15 mouse cellular contexts compared by ENCODE assay signal in genomic region chr2:63574008-63574703, GRCm38 (mm10).
A peak's percentile ranks its signal among the peaks of the same experiment; 100 is the strongest.
DNase-seq lines count a peak whose midpoint lies in the region; ATAC-seq and TF ChIP-seq lines count a peak whose summit lies in the region.
"Had no signal": no experiment of that assay in that cellular context is flagged by ENCODE, and none has a peak within 500 bp of the region (broad histone marks: within the 10 kb centered on the region; RNA-seq: fewer than 3 reads in every experiment).

No protein-coding gene starts in this region.

- no peaks in the 10 kb centered on the region for H3K27me3 ChIP-seq in lung, embryonic 14.5 days (ENCODE audit: insufficient read depth, low read length)
- no peaks in the 10 kb centered on the region for H3K27me3 ChIP-seq in forebrain, embryonic 10.5 days (ENCODE audit: poor library complexity, severe bottlenecking)
- H3K27me3 ChIP-seq in hindbrain, embryonic 14.5 days (ENCODE audit: control insufficient read depth, insufficient read depth, low read length): no peaks in the 10 kb centered on the region
- H3K27me3 ChIP-seq: heart, embryonic 15.5 days; limb, embryonic 15.5 days; lung, embryonic 15.5 days had no signal

- no peak overlapping the region for H3K27ac ChIP-seq in lung, embryonic 14.5 days (ENCODE audit: low read depth)
- H3K27ac ChIP-seq in forebrain, embryonic 10.5 days: peak overlapping the region; percentile 76
- no peak overlapping the region for H3K27ac ChIP-seq in hindbrain, embryonic 14.5 days
- H3K27ac ChIP-seq: heart, embryonic 15.5 days; limb, embryonic 15.5 days; lung, embryonic 15.5 days had no signal

- ATAC-seq in lung, embryonic 14.5 days (ENCODE audit: insufficient read depth): peak; percentile 28; the same call in 1 of the 2 replicates
- peak; percentile 64; the same call in 1 of the 2 replicates for ATAC-seq in hindbrain, embryonic 14.5 days (ENCODE audit: low FRiP score)
- ATAC-seq: intestine, postnatal 0 days had no signal

- WGBS in lung, embryonic 14.5 days: 22% methylated on average over 4 of the region's 4 CpGs
- WGBS in lung, adult 2 months: 34% methylated on average over 4 of the region's 4 CpGs
- 9% methylated on average over 4 of the region's 4 CpGs for WGBS in forebrain, embryonic 10.5 days
- 9% methylated on average over 4 of the region's 4 CpGs for WGBS in hindbrain, embryonic 14.5 days

- no peak overlapping the region for H3K4me2 ChIP-seq in lung, embryonic 14.5 days
- 0 out of 2 replicates have a peak overlapping the region, but pooled peaks have one; percentile 0 for H3K4me2 ChIP-seq in hindbrain, embryonic 14.5 days (replicated peaks)
- H3K4me2 ChIP-seq: heart, embryonic 15.5 days; limb, embryonic 15.5 days; lung, embryonic 15.5 days had no signal

- TF ChIP-seq CTCF in lung, embryonic 14.5 days (IDR thresholded peaks at IDR 0.05; ENCODE audit: low read depth): no peak
- TF ChIP-seq CTCF in lung, adult 2 months (IDR thresholded peaks at IDR 0.05; ENCODE audit: insufficient read depth, low read length): no peak

- no peak for TF ChIP-seq POLR2A in lung, adult 2 months (IDR thresholded peaks at IDR 0.05; ENCODE audit: borderline replicate concordance, extremely low read depth, low read depth, low read length)

- H3K9me3 ChIP-seq in lung, embryonic 14.5 days (ENCODE audit: low read depth, low read length): no peaks in the 10 kb centered on the region
- peaks cover 4% of the 10 kb centered on the region; the same call in 1 of the 2 replicates for H3K9me3 ChIP-seq in forebrain, embryonic 10.5 days
- no peaks in the 10 kb centered on the region for H3K9me3 ChIP-seq in hindbrain, embryonic 14.5 days (ENCODE audit: control insufficient read depth, low read length)
- H3K9me3 ChIP-seq: heart, embryonic 15.5 days; limb, embryonic 15.5 days; lung, embryonic 15.5 days had no signal

- H3K36me3 ChIP-seq in lung, embryonic 14.5 days (ENCODE audit: insufficient read depth): no peaks in the 10 kb centered on the region
- H3K36me3 ChIP-seq in forebrain, embryonic 10.5 days (replicated peaks): no peaks in the 10 kb centered on the region
- H3K36me3 ChIP-seq in hindbrain, embryonic 14.5 days (replicated peaks; ENCODE audit: control insufficient read depth, insufficient read depth): no peaks in the 10 kb centered on the region
- H3K36me3 ChIP-seq: G1E; heart, embryonic 15.5 days; limb, embryonic 15.5 days; lung, embryonic 15.5 days had no signal

- no peak for DNase-seq in lung, embryonic 14.5 days
- DNase-seq in lung, adult 2 months: no peak
- DNase-seq in forebrain, embryonic 10.5 days (ENCODE audit: extremely low spot score, low spot score): peak; percentile 63
- no peak for DNase-seq in hindbrain, embryonic 14.5 days (ENCODE audit: low spot score)
- peak; percentile 93 for DNase-seq in retina, embryonic 14.5 days (ENCODE audit: low spot score)
- DNase-seq in heart, postnatal 25 days (ENCODE audit: low spot score): no peak
- DNase-seq in thymus, postnatal 10 days (ENCODE audit: low spot score in 2 of 2): no peak
- DNase-seq in frontal cortex, adult 2 months (ENCODE audit: extremely low spot score in 1 of 2, low spot score in 1 of 2): no peak
- DNase-seq: B cell, adult 2 months; cerebellum, adult 2 months had no signal

- no peak overlapping the region for H3K9ac ChIP-seq in lung, embryonic 14.5 days
- H3K9ac ChIP-seq in hindbrain, embryonic 14.5 days: no peak overlapping the region
- H3K9ac ChIP-seq: heart, embryonic 15.5 days; limb, embryonic 15.5 days; lung, embryonic 15.5 days had no signal

- intact Hi-C loops in heart, postnatal 25 days (cut with DNase I): no loop called here

- H3K4me1 ChIP-seq in lung, embryonic 14.5 days (ENCODE audit: insufficient read depth): no peaks in the 10 kb centered on the region
- H3K4me1 ChIP-seq in lung, adult 2 months (ENCODE audit: control insufficient read depth, insufficient read depth, low read length): no peaks in the 10 kb centered on the region
- peaks cover 45% of the 10 kb centered on the region for H3K4me1 ChIP-seq in forebrain, embryonic 10.5 days
- H3K4me1 ChIP-seq in hindbrain, embryonic 14.5 days (replicated peaks; ENCODE audit: control insufficient read depth, insufficient read depth, low read length): 0 out of 2 replicates have a peak, but pooled peaks cover 16% of the 10 kb centered on the region
- H3K4me1 ChIP-seq: heart, embryonic 15.5 days; limb, embryonic 15.5 days had no signal

- no peak overlapping the region for H3K4me3 ChIP-seq in lung, embryonic 14.5 days (ENCODE audit: low read depth, low read length)
- H3K4me3 ChIP-seq in lung, adult 2 months (replicated peaks; ENCODE audit: extremely low read depth, low read depth, low read length): no peak overlapping the region
- H3K4me3 ChIP-seq in forebrain, embryonic 10.5 days: no peak overlapping the region
- no peak overlapping the region for H3K4me3 ChIP-seq in hindbrain, embryonic 14.5 days (replicated peaks; ENCODE audit: low read length)
- H3K4me3 ChIP-seq: heart, embryonic 15.5 days; limb, embryonic 15.5 days; lung, embryonic 15.5 days had no signal

Comparison
In these comparisons a context has a peak if more than half of its experiments do, and no peak if none do; other contexts are left out.
1. DNase-seq: peak in forebrain, embryonic 10.5 days (single experiment) and retina, embryonic 14.5 days (single experiment); none in lung, embryonic 14.5 days (single experiment), lung, adult 2 months (single experiment), hindbrain, embryonic 14.5 days (single experiment), heart, postnatal 25 days (single experiment), thymus, postnatal 10 days (0 of 2) and frontal cortex, adult 2 months (0 of 2).